Mouse (Mus musculus) hindbrain, postnatal 0 days (tissue): ENCODE results near the gene Gnat3. TPM values are rescaled to one million over a fixed set of nuclear protein-coding genes. Genes with fewer than 3 reads are reported as not detected.

Source experiments
- ATAC-seq: fragments of 200-750 bp; cut with Nextera tagmentation; 2 replicates; pipeline ENCODE4 v1.8.0; 2017; ENCODE audit warnings: mild to moderate bottlenecking, moderate TSS enrichment, moderate library complexity
- DNase-seq: peaks from one replicate; pipeline ENCODE4 v3.0.0-alpha.2; 2015; ENCODE audit warnings: low spot score
- H3K27ac ChIP-seq: fragments of 300-500 bp; sonication (generic); 2 replicates; pipeline ENCODE4 v1.5.1; 2014; ENCODE audit warnings: mild to moderate bottlenecking
- H3K27me3 ChIP-seq: fragments of 300-500 bp; sonication (generic); 2 replicates; pipeline ENCODE4 v1.6.1; 2014; ENCODE audit warnings: low read length, mixed read lengths; ENCODE audit not compliant: insufficient read depth
- H3K36me3 ChIP-seq: fragments of 300-500 bp; sonication (generic); 2 replicates; pipeline ENCODE4 v1.6.1; 2014; ENCODE audit warnings: low read length, mixed read lengths; ENCODE audit not compliant: insufficient read depth
- H3K4me1 ChIP-seq: fragments of 300-500 bp; sonication (generic); 2 replicates; pipeline ENCODE4 v1.6.1; 2014; ENCODE audit warnings: antibody characterized with exemption, low read length, mixed read lengths; ENCODE audit not compliant: insufficient read depth
- H3K4me2 ChIP-seq: fragments of 300-500 bp; sonication (generic); 2 replicates; pipeline ENCODE4 v1.6.1; 2014; ENCODE audit warnings: low read depth, mild to moderate bottlenecking, low read length, moderate library complexity, mixed read lengths
- H3K4me3 ChIP-seq: fragments of 300-500 bp; sonication (generic); 2 replicates; pipeline ENCODE4 v1.5.1; 2014; ENCODE audit warnings: low read length
- H3K9ac ChIP-seq: fragments of 300-500 bp; sonication (generic); replicated peaks from 2 replicates; pipeline ENCODE4 v1.6.1; 2014; ENCODE audit warnings: mild to moderate bottlenecking, low read length, moderate library complexity, mixed read lengths
- H3K9me3 ChIP-seq: fragments of 300-500 bp; sonication (generic); 2 replicates; pipeline ENCODE4 v1.6.1; 2016; ENCODE audit warnings: low read length, mixed read lengths
- CTCF ChIP-seq: IDR thresholded peaks from 2 replicates; pipeline ENCODE4 v1.5.1; 2016; ENCODE audit warnings: antibody characterized with exemption, control low read depth, low read depth
- WGBS: fragments of 180-500 bp; shearing (Covaris S2); extraction: QIAGEN DNeasy Blood & Tissue Kit; methylation state at CpG from one replicate; pipeline ENCODE4 v1.1.7; 2014; 5-methylcytosine and 5-hydroxymethylcytosine counted together
- polyA plus RNA-seq: library from polyadenylated mRNA; unstranded; fragments of >200 nt; fragmentation: Nextera tagmentation; extraction: Ambion mirVana; gene quantifications from 2 replicates; pipeline ENCODE4 v1.2.1, GENCODE M21; 2015
- total RNA-seq: library from RNA; depleted of rRNA; stranded (reverse); fragments of >200 nt; gene quantifications from 2 replicates; pipeline ENCODE4 v1.2.3, GENCODE M21; 2014

Gene Gnat3
- total and polyA plus RNA-seq, 2 experiments from 2014 or later, result not detected

DNA sequence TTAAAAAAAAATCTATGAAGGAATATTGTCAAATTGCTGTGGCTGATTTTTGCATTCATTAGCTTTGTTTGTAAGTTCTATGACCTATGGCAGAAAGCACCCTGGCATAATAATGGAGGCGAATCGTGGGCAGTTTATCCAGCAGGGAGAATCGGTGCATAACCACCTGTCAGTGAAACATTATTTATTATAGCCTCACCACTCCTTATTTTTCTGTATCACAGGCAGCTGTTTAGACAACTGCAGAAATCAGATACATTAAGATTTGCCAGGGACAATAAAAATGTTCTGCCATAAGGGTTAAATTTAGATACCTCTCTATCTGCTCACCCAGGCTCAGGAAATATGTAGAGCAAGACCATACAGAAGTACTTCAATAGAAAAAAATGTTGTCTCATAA lies 22.2 kb downstream of the Gnat3 start:
- Histone ChIP-seq H3K27me3 (no peaks in the 10 kb centered on the region), H3K9me3 (no peaks in the 10 kb centered on the region), H3K4me2 (no peak overlapping the region), H3K4me3 (no peak overlapping the region), H3K27ac (no peak overlapping the region), H3K36me3 (no peaks in the 10 kb centered on the region), H3K4me1 (no peaks in the 10 kb centered on the region), H3K9ac (no peak overlapping the region)
- ATAC-seq (no peak), DNase-seq (no peak)
- TF ChIP-seq CTCF, result no peak
- WGBS, result 80% methylated on average over 3 of the region's 3 CpGs

DNA sequence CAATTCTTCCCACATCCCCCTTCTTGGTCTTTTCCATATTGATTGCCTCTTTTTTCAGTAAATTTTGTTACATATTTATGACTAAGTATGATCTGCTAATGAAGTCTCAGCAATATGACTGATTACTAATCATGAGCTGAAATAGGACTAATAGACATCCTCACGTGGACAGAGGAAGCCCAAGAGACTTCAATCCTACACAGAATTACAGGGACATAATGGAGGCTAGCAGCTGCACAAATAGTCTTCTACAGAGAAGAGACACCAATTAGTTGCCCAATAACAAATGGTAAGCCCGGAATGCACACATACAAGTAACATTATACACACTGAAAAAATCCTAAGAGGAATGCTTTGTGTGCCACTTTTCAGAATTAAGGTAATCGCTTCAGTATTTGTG lies 24.3 kb downstream of the Gnat3 start:
- WGBS, result 69% methylated on average over 3 of the region's 3 CpGs
- Histone ChIP-seq H3K9me3 (no peaks in the 10 kb centered on the region), H3K4me3 (no peak overlapping the region), H3K27ac (no peak overlapping the region), H3K9ac (no peak overlapping the region), H3K4me2 (no peak overlapping the region), H3K4me1 (no peaks in the 10 kb centered on the region), H3K27me3 (no peaks in the 10 kb centered on the region), H3K36me3 (no peaks in the 10 kb centered on the region)
- ATAC-seq, result no peak
- DNase-seq, result no peak
- no peak for TF ChIP-seq CTCF

DNA sequence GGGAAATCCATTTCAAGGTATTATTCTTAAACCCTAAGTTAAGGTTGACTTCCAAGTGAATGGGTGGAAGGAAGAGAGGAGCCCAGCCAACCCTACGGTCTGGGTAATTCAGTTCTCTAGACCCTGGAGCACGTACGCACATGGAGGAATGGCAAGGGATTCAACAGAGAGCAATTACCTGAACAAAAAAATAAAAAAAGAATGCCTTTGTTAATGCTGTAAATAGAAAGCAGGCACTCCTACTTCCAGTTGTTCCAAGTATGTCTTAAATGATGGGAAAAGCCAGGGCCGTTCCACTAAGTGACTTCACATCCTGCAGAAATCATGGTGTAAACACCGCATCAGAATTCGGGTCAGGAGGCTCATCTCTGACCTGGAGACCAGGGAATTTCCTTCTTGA lies 28.3 kb downstream of the Gnat3 start:
- H3K4me1 ChIP-seq, result no peaks in the 10 kb centered on the region
- H3K9ac ChIP-seq, result no peak overlapping the region
- no peak overlapping the region for H3K4me3 ChIP-seq
- 85% methylated on average over 6 of the region's 6 CpGs for WGBS
- H3K9me3 ChIP-seq, result no peaks in the 10 kb centered on the region
- no peak for ATAC-seq
- TF ChIP-seq CTCF, result no peak
- no peak overlapping the region for H3K27ac ChIP-seq
- DNase-seq, result no peak
- H3K4me2 ChIP-seq, result no peak overlapping the region
- no peaks in the 10 kb centered on the region for H3K27me3 ChIP-seq
- no peaks in the 10 kb centered on the region for H3K36me3 ChIP-seq

DNA sequence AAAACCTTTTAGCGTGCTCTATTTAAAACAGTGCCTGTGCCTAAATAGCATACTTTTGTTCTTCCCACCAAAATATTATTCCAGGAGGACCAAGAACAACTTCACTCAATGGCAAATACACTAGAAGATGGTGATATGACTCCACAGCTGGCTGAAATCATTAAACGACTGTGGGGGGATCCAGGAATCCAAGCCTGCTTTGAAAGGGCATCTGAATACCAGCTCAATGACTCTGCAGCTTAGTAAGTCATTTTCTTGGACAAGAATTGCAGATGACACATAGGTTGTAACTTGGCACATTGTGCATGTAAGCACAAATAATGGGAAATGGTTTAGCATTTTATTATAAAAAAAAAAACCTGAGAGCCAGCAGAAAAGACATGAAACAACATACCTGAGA lies 37.2 kb downstream of the Gnat3 start:
- no peaks in the 10 kb centered on the region for H3K27me3 ChIP-seq
- 59% methylated on average over 2 of the region's 2 CpGs for WGBS
- no peaks in the 10 kb centered on the region for H3K4me1 ChIP-seq
- ATAC-seq, result no peak
- no peak overlapping the region for H3K4me3 ChIP-seq
- no peak overlapping the region for H3K9ac ChIP-seq
- H3K4me2 ChIP-seq, result no peak overlapping the region
- H3K27ac ChIP-seq, result no peak overlapping the region
- no peak for TF ChIP-seq CTCF
- DNase-seq, result no peak
- no peaks in the 10 kb centered on the region for H3K9me3 ChIP-seq
- no peaks in the 10 kb centered on the region for H3K36me3 ChIP-seq

DNA sequence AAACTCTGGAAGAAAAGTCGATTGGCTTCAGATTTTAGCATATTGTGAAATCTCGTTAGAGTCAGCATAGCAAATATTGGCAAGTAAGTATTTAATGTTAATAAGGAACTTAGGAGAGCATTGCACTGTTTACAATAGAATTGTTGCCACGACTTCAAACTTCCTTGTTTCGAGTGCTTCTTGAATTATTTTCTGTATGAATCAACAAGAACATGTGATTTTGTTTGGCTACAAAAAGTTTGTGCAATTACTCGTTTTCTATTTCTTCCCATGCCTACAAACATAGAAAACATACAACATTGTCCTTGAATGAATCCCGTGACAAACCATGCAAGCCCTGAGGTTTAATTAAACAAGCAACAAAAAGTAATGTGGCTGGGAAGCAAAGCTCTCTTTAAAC lies 37.8 kb downstream of the Gnat3 start:
- DNase-seq (no peak), ATAC-seq (no peak)
- H3K4me1 ChIP-seq, result no peaks in the 10 kb centered on the region
- 61% methylated on average over 6 of the region's 6 CpGs for WGBS
- no peaks in the 10 kb centered on the region for H3K27me3 ChIP-seq
- H3K9me3 ChIP-seq, result no peaks in the 10 kb centered on the region
- H3K36me3 ChIP-seq, result no peaks in the 10 kb centered on the region
- no peak overlapping the region for H3K4me2 ChIP-seq
- no peak overlapping the region for H3K9ac ChIP-seq
- H3K4me3 ChIP-seq, result no peak overlapping the region
- TF ChIP-seq CTCF, result no peak
- no peak overlapping the region for H3K27ac ChIP-seq

DNA sequence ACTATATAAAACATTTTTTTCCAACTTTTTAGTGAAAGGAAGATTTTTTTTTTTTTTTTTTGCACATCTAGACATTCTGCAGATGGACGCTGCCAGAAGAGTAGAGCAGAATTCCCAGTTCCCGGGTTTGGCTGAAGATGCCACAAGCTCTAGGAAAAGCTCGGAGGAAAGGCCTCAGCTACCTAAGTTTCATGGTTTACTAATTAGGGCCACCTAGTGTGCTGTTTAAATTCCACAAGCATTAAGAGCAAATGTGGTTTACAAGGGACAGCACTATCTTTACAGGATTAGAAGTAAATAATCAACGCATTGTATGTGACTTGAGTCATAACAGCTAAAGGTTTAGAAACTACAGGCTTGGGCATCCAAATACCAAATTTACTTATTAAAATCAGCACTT lies 39.3 kb downstream of the Gnat3 start:
- Histone ChIP-seq H3K4me2 (no peak overlapping the region), H3K27me3 (no peaks in the 10 kb centered on the region), H3K4me1 (no peaks in the 10 kb centered on the region), H3K9me3 (no peaks in the 10 kb centered on the region), H3K36me3 (no peaks in the 10 kb centered on the region), H3K4me3 (no peak overlapping the region), H3K27ac (no peak overlapping the region), H3K9ac (no peak overlapping the region)
- no peak for TF ChIP-seq CTCF
- WGBS, result 47% methylated on average over 4 of the region's 4 CpGs
- DNase-seq (no peak), ATAC-seq (no peak)

DNA sequence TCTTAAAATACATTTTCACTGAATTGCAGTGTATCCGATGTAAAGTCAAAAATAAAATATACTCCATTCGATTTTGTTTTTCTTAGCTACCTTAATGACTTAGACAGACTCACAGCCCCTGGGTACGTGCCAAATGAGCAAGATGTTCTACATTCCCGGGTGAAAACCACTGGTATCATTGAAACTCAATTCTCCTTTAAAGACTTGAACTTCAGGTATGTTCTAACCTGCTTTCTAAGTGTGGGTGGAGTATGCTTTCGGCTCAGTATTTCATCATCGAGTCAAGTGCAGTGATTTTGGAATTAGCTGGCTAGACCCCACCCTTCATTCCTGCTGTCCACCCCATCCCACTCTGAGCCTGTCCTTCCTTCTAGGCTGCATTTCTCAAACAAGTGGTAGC lies 41.3 kb downstream of the Gnat3 start:
- TF ChIP-seq CTCF, result no peak

More for the DNA sequence above, 41.3 kb downstream of the Gnat3 start:
- no peak overlapping the region for H3K4me3 ChIP-seq
- WGBS, result 87% methylated on average over 6 of the region's 6 CpGs
- no peaks in the 10 kb centered on the region for H3K9me3 ChIP-seq
- no peaks in the 10 kb centered on the region for H3K36me3 ChIP-seq
- no peak for DNase-seq
- no peak for ATAC-seq
- no peak overlapping the region for H3K27ac ChIP-seq
- no peak overlapping the region for H3K9ac ChIP-seq
- no peaks in the 10 kb centered on the region for H3K27me3 ChIP-seq
- no peak overlapping the region for H3K4me2 ChIP-seq
- H3K4me1 ChIP-seq, result no peaks in the 10 kb centered on the region
